Mouse (Mus musculus): ENCODE measurements around the gene Ccnd3. TPM values are rescaled to one million over a fixed set of nuclear protein-coding genes. Genes with fewer than 3 reads are reported as not detected.
"Not testable (repeated sequence)": the region's sequence is repeated elsewhere in the genome, so short reads cannot be mapped to it uniquely, and the experiment has no call there.

Gene Ccnd3
- polyA plus RNA-seq, 1 experiment from 2014 or later, result 301 TPM

DNA sequence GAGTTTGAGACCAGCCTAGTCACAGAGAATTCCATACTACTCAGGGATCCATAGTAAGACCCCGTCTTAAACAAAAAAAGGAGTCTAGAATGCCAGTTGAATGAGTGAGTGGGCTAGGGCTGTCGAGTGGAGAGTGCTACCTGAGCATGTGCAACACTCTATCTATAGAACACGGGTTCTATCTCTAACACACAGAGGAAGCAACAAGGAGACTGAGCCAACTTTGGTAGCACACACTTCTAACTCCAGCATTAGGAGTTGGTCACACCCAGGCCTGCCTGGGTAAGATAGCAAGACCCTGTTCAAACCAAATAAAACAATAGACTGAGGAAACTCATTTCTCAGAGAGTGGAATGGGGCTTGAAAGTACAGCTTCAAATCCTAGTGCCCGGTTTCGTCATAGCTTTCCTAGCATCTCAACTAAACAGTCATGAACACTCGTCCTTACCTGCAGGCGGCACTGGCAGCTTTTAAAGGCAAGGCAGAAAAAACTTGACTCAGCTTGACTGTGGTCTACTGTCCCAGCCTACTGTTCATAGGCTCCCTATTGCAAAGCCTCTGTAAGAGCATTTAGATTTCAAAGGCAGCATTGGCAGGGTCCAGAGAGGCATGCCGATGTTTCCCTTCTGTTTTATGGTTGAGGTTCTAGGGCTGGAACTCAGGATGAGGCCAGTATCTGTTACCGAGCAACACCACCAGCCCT lies 112.9 kb downstream of the Ccnd3 start:
- no peak overlapping the region for H3K9ac ChIP-seq (replicated peaks; ENCODE audit: low read length)
- peaks cover 1% of the 10 kb centered on the region for H3K4me1 ChIP-seq (ENCODE audit: insufficient read depth, low read length)
- no peak overlapping the region for H3K4me2 ChIP-seq (replicated peaks; ENCODE audit: low read depth, low read length)
- H3K36me3 ChIP-seq (ENCODE audit: insufficient read depth, low read length), result peaks cover 43% of the 10 kb centered on the region
- no peaks in the 10 kb centered on the region for H3K9me3 ChIP-seq (ENCODE audit: low read length)
- H3K27ac ChIP-seq (ENCODE audit: low read length), result no peak overlapping the region
- 91% methylated on average over 9 of the region's 9 CpGs for WGBS
- H3K4me3 ChIP-seq (ENCODE audit: low read length), result no peak overlapping the region
- no peaks in the 10 kb centered on the region for H3K27me3 ChIP-seq (ENCODE audit: insufficient read depth, low read length)
- no peak for ATAC-seq (ENCODE audit: low FRiP score, low TSS enrichment)

DNA sequence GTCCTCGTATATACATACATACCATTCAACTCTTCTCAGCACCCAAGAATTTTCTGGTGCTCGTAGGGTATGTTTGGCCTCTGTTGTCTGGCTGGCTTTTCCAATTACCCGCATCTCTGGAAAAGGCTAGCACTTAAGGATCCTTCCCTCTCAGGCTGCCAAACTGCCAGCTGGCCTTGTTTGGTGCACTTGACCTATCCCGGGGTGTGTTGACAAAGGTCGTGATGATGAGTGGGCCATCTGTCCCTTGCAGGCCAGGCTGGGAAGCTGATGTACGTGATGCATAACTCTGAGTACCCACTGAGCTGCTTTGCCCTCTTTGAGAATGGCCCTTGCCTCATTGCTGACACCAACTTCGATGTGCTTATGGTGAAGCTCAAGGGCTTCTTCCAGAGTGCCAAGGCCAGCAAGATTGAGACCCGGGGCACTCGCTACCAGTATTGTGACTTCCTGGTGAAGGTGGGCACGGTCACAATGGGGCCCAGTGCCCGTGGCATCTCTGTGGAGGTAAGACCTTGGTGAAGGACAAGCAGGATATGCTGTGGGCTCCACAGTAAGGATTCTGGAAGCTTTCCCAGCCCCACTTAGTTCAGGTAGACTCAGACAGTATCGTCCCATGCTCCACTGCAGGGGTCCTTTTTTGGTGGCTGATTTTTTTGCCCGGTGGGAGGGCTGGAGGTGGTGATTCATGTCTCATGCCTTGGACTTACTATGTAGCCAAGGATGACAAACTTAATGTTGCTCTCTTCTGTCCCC lies 113.9 kb downstream of the Ccnd3 start:
- no peak overlapping the region for H3K9ac ChIP-seq (replicated peaks; ENCODE audit: low read length)
- ATAC-seq (ENCODE audit: low FRiP score, low TSS enrichment), result no peak
- no peaks in the 10 kb centered on the region for H3K4me1 ChIP-seq (ENCODE audit: insufficient read depth, low read length)
- no peak overlapping the region for H3K27ac ChIP-seq (ENCODE audit: low read length)
- peaks cover 53% of the 10 kb centered on the region for H3K36me3 ChIP-seq (ENCODE audit: insufficient read depth, low read length)
- H3K4me3 ChIP-seq (ENCODE audit: low read length), result no peak overlapping the region
- no peak overlapping the region for H3K4me2 ChIP-seq (replicated peaks; ENCODE audit: low read depth, low read length)
- no peaks in the 10 kb centered on the region for H3K9me3 ChIP-seq (ENCODE audit: low read length)
- H3K27me3 ChIP-seq (ENCODE audit: insufficient read depth, low read length), result no peaks in the 10 kb centered on the region
- WGBS, result 90% methylated on average over 13 of the region's 13 CpGs

DNA sequence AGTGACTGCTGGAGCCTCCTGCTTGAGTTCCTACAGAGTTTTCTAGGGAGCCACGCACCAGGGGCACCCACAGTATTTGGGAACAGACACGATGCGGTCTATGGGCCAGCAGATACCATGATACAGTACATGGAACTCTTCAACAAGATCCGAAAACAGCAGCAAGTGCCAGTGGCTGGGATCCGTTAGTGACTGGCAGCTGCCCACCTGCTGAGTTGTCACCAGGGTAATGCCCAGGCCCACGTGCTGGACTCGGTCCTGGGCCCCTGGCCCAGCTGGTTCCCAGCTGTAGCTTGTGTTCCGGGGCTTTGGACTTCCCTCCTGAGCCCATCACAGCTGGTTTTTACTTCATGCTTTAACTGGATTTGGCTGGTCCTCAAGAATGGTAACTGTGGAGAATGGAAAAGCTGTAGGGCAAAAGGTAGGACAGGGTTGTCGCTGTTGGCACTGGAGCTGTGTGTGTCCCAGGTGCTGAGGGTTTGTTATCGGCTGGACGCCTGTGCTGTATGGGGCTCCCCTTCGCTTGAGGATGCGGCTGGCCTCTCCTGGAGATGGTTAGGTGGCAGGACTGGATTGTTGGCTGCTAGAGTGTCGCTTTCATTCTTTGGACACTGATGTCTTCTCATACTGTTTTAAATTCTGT lies 118.2 kb downstream of the Ccnd3 start:
- no peak overlapping the region for H3K4me3 ChIP-seq (ENCODE audit: low read length)
- H3K36me3 ChIP-seq (ENCODE audit: insufficient read depth, low read length), result peaks cover 51% of the 10 kb centered on the region
- no peak overlapping the region for H3K4me2 ChIP-seq (replicated peaks; ENCODE audit: low read depth, low read length)
- no peak overlapping the region for H3K27ac ChIP-seq (ENCODE audit: low read length)
- H3K9ac ChIP-seq (replicated peaks; ENCODE audit: low read length), result no peak overlapping the region
- no peak for ATAC-seq (ENCODE audit: low FRiP score, low TSS enrichment)
- H3K27me3 ChIP-seq (ENCODE audit: insufficient read depth, low read length), result no peaks in the 10 kb centered on the region
- H3K4me1 ChIP-seq (ENCODE audit: insufficient read depth, low read length), result peaks cover 4% of the 10 kb centered on the region
- 97% methylated on average over 14 of the region's 14 CpGs for WGBS
- no peaks in the 10 kb centered on the region for H3K9me3 ChIP-seq (ENCODE audit: low read length)

DNA sequence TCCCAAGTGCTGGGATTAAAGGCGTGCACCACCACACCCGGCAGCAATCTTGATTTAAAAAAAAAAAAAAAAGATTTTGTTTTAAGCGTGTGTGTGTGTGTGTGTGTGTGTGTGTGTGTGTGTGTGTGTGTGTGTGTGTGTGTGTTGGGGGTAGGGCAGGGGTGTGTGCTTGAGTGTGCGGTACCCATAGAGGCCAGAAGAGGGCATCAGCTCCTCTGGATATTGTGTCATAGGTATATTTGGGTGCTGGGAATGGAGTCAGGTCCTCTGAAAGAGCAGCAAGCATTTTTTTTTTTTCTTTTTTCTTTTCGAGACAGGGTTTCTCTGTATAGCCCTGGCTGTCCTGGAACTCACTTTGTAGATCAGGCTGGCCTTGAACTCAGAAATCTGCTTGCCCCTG lies 119.7 kb downstream of the Ccnd3 start:
- not testable (repeated sequence) for H3K4me3 ChIP-seq (ENCODE audit: low read length); H3K9me3 ChIP-seq (ENCODE audit: low read length); H3K9ac ChIP-seq (replicated peaks; ENCODE audit: low read length); ATAC-seq (ENCODE audit: low FRiP score, low TSS enrichment); H3K27me3 ChIP-seq (ENCODE audit: insufficient read depth, low read length); H3K27ac ChIP-seq (ENCODE audit: low read length); H3K4me2 ChIP-seq (replicated peaks; ENCODE audit: low read depth, low read length)
- WGBS, result 92% methylated on average over 5 of the region's 5 CpGs
- Histone ChIP-seq H3K36me3 (ENCODE audit: insufficient read depth, low read length) (peaks cover 42% of the 10 kb centered on the region), H3K4me1 (ENCODE audit: insufficient read depth, low read length) (peaks cover 11% of the 10 kb centered on the region)

DNA sequence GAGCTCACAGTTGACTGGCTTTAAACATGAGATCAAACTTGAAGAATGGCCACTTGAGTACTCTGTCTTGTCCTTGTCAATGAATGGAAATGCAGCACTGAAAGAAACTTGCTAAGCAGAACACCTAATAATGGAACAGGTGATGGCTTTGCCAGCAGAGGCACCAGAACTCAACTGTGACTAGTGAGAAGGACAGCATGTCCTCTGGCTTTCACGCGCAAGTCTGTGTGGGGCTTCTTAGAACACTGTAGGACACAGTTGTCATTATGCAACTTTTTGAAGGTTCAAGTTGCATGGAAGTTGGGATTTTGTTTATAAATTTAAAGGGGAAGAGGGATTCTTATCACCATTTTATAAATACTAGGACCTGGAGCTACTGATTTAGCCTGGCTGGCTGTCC lies 120.2 kb downstream of the Ccnd3 start:
- no peak overlapping the region for H3K27ac ChIP-seq (ENCODE audit: low read length)
- H3K36me3 ChIP-seq (ENCODE audit: insufficient read depth, low read length), result peaks cover 37% of the 10 kb centered on the region
- WGBS, result 98% methylated on average over 2 of the region's 2 CpGs

DNA sequence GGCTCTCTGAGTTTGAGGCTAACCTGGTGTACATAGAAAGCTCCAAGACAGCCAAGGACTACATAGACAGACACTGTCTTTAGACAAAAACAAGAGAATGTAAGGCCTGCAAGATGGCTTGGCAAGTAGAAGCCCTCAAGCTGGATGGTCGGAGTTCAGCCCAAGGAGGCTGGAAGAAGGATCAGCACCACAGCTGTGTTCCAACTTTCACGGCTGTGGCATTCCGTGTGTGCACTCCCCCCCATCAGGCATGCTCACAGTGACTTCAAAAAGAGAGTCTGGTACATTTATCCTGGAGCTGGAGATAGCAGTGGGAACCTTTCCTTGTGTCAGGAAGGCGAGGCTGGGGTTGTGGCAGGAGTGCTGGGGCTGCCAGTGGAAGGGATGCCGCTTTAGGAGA lies 121.2 kb downstream of the Ccnd3 start:
- Histone ChIP-seq H3K27ac (ENCODE audit: low read length) (no peak overlapping the region), H3K4me3 (ENCODE audit: low read length) (no peak overlapping the region), H3K9me3 (ENCODE audit: low read length) (no peaks in the 10 kb centered on the region), H3K4me1 (ENCODE audit: insufficient read depth, low read length) (peaks cover 20% of the 10 kb centered on the region), H3K36me3 (ENCODE audit: insufficient read depth, low read length) (peaks cover 34% of the 10 kb centered on the region), H3K4me2 (replicated peaks; ENCODE audit: low read depth, low read length) (no peak overlapping the region), H3K9ac (replicated peaks; ENCODE audit: low read length) (no peak overlapping the region), H3K27me3 (ENCODE audit: insufficient read depth, low read length) (no peaks in the 10 kb centered on the region)
- ATAC-seq (ENCODE audit: low FRiP score, low TSS enrichment), result no peak
- WGBS, result 87% methylated on average over 5 of the region's 5 CpGs

More for the DNA sequence above, 120.2 kb downstream of the Ccnd3 start:
- Histone ChIP-seq H3K4me1 (ENCODE audit: insufficient read depth, low read length) (peaks cover 11% of the 10 kb centered on the region), H3K27me3 (ENCODE audit: insufficient read depth, low read length) (no peaks in the 10 kb centered on the region), H3K9me3 (ENCODE audit: low read length) (no peaks in the 10 kb centered on the region), H3K4me2 (replicated peaks; ENCODE audit: low read depth, low read length) (no peak overlapping the region), H3K4me3 (ENCODE audit: low read length) (no peak overlapping the region), H3K9ac (replicated peaks; ENCODE audit: low read length) (no peak overlapping the region)
- no peak for ATAC-seq (ENCODE audit: low FRiP score, low TSS enrichment)

DNA sequence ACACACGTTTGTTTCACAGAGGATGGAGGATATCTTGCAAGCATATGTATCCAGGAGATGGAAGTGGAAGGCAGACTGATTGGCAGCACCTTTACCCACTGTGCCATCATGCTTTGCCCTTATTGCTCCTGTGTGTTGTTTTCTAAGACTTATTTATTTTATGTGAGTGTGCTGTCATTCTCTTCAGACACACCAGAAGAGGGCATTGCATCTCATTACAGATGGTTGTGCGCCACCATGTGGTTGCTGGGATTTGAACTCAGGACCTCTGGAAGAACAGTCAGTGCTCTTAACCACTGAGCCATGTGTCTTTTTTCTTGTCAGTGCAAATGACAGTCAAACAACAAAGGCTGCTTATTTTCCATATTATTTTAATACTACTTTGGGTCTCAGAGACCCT lies 122.9 kb downstream of the Ccnd3 start:
- H3K9me3 ChIP-seq (ENCODE audit: low read length), result no peaks in the 10 kb centered on the region
- 78% methylated on average over 2 of the region's 2 CpGs for WGBS
- H3K4me1 ChIP-seq (ENCODE audit: insufficient read depth, low read length), result peaks cover 25% of the 10 kb centered on the region
- peak overlapping the region; percentile 98; the same call in 1 of the 2 replicates for H3K4me2 ChIP-seq (replicated peaks; ENCODE audit: low read depth, low read length)
- no peak overlapping the region for H3K4me3 ChIP-seq (ENCODE audit: low read length)
- H3K27me3 ChIP-seq (ENCODE audit: insufficient read depth, low read length), result no peaks in the 10 kb centered on the region
- ATAC-seq (ENCODE audit: low FRiP score, low TSS enrichment), result no peak
- no peak overlapping the region for H3K27ac ChIP-seq (ENCODE audit: low read length)
- H3K36me3 ChIP-seq (ENCODE audit: insufficient read depth, low read length), result peaks cover 20% of the 10 kb centered on the region
- H3K9ac ChIP-seq (replicated peaks; ENCODE audit: low read length), result peak overlapping the region; percentile 80; the same call in 1 of the 2 replicates

DNA sequence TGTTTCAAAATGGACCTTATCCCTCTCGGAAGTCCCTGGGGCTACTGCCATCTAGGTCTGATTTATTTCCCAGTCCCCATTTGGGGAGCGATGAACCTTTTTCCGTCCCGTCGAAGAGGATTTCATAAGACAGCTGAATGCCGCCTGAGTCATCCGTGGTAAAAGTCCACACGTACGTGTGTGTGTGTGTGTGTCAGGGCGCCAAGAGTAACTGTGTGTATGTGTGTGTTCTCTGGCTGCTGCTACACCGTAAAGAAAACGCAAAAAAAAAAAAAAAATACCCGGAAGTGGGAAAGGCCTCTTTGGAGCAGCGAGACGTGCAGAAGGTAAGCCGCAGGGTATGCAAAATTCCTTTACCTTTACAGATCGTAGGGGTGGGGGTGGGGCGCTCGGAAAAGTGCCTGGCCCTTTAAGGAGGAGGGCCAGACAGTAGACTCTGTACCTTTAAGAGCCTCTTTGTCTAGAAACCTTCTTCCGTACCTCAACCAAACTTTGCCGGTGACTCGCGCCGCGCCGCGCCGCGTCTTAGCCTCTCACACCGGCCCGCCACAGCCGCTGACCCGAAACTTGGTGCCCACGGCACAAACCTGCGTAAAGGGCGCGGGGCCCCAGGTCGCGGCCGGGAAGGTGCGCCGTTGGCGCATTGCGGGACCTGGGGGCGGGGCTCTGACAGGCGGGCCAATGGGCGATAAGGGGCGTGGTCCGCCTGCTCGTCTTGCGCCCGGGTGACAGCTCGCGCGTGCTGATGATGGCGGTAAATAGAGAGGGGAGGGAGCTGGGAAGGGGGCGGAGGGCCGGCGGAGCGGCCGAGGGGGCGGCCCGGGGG lies 124.2 kb downstream of the Ccnd3 start:
- peak overlapping the region; percentile 98 for H3K4me2 ChIP-seq (replicated peaks; ENCODE audit: low read depth, low read length)
- peaks cover 25% of the 10 kb centered on the region for H3K4me1 ChIP-seq (ENCODE audit: insufficient read depth, low read length)
- peak overlapping the region; percentile 80 for H3K9ac ChIP-seq (replicated peaks; ENCODE audit: low read length)
- H3K9me3 ChIP-seq (ENCODE audit: low read length), result no peaks in the 10 kb centered on the region
- H3K27ac ChIP-seq (ENCODE audit: low read length), result peak overlapping the region; percentile 88
- no peaks in the 10 kb centered on the region for H3K27me3 ChIP-seq (ENCODE audit: insufficient read depth, low read length)
- peaks cover 8% of the 10 kb centered on the region for H3K36me3 ChIP-seq (ENCODE audit: insufficient read depth, low read length)
- peak; percentile 93 for ATAC-seq (ENCODE audit: low FRiP score, low TSS enrichment)
- peak overlapping the region; percentile 75 for H3K4me3 ChIP-seq (ENCODE audit: low read length)
- WGBS, result under 1% methylated on average over 61 of the region's 63 CpGs

Data from kidney, embryonic 16.5 days (tissue).